Mouse (Mus musculus) midbrain, embryonic 14.5 days (tissue): ENCODE data around the gene Ache. TPM values are rescaled to one million over a fixed set of nuclear protein-coding genes. Genes with fewer than 3 reads are reported as not detected.

Experiments
- ATAC-seq: fragments of 200-750 bp; cut with Nextera tagmentation; 2 replicates; pipeline ENCODE4 v1.8.0; 2017; ENCODE audit warnings: moderate number of reproducible peaks, moderate library complexity; ENCODE audit not compliant: low FRiP score, low TSS enrichment
- DNase-seq: peaks from one replicate; pipeline ENCODE4 v3.0.0-alpha.2; 2015
- H3K27ac ChIP-seq: fragments of 300-500 bp; sonication (generic); replicated peaks from 2 replicates; pipeline ENCODE4 v1.5.1; 2014; ENCODE audit warnings: mild to moderate bottlenecking, low read depth, low read length, moderate library complexity
- H3K27me3 ChIP-seq: fragments of 300-500 bp; sonication (generic); 2 replicates; pipeline ENCODE4 v1.6.1; 2014; ENCODE audit warnings: low read length, control low read depth, mixed read lengths; ENCODE audit not compliant: control insufficient read depth, insufficient read depth
- H3K36me3 ChIP-seq: fragments of 300-500 bp; sonication (generic); 2 replicates; pipeline ENCODE4 v1.6.1; 2014; ENCODE audit warnings: low read length, control low read depth; ENCODE audit not compliant: control insufficient read depth, insufficient read depth
- H3K4me1 ChIP-seq: fragments of 300-500 bp; sonication (generic); 2 replicates; pipeline ENCODE4 v1.6.1; 2014; ENCODE audit warnings: mild to moderate bottlenecking, antibody characterized with exemption, low read length, control low read depth; ENCODE audit not compliant: control insufficient read depth, insufficient read depth
- H3K4me2 ChIP-seq: fragments of 300-500 bp; sonication (generic); 2 replicates; pipeline ENCODE4 v1.6.1; 2014; ENCODE audit warnings: mild to moderate bottlenecking, low read length, moderate library complexity
- H3K4me3 ChIP-seq: fragments of 300-500 bp; sonication (generic); replicated peaks from 2 replicates; pipeline ENCODE4 v1.5.1; 2014; ENCODE audit warnings: low read depth, low read length
- H3K9ac ChIP-seq: fragments of 300-500 bp; sonication (generic); replicated peaks from 2 replicates; pipeline ENCODE4 v1.6.1; 2014; ENCODE audit warnings: mild to moderate bottlenecking, low read length, moderate library complexity
- H3K9me3 ChIP-seq: fragments of 300-500 bp; sonication (generic); 2 replicates; pipeline ENCODE4 v1.6.1; 2016; ENCODE audit warnings: low read length, control low read depth, mixed read lengths; ENCODE audit not compliant: control insufficient read depth
- WGBS: fragments of 180-500 bp; shearing (Covaris S2); extraction: QIAGEN DNeasy Blood & Tissue Kit; methylation state at CpG from one replicate; pipeline ENCODE4 v1.1.7; 2014; 5-methylcytosine and 5-hydroxymethylcytosine counted together
- microRNA-seq: library from miRNA; unstranded; fragments of <30 nt; microRNA quantifications from one replicate; pipeline ENCODE4, GENCODE M21; 2016
- polyA plus RNA-seq: library from polyadenylated mRNA; unstranded; fragments of >200 nt; fragmentation: Nextera tagmentation; extraction: Ambion mirVana; gene quantifications from 2 replicates; pipeline ENCODE4 v1.2.1, GENCODE M21; 2014

Ache gene
- polyA plus RNA-seq, 1 experiment from 2014 or later: 22.2 TPM

DNA sequence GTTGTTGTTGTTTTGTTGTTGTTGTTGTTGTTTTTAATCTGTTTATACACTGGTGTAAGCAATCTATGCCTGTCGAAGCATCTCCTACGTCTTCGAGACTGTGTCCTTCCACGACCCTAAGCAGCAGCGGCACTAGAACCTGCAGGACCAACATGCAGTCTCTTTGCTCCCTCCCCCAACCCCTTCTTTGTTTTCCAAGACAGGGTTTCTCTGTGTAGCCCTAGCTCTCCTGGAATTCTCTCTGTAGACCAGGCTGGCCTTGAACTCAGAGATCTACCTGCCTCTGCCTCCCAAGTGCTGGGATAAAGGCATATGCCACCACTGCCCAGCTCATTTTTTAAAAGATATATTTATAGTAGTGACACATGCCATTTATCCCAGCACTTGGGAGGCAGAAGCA is 56.1 kb downstream of the Ache start:
- H3K4me2 ChIP-seq: no peak overlapping the region
- WGBS: 96% methylated on average over 5 of the region's 5 CpGs
- H3K4me3 ChIP-seq: no peak overlapping the region
- no peak for DNase-seq
- no peaks in the 10 kb centered on the region for H3K36me3 ChIP-seq
- H3K4me1 ChIP-seq: peaks cover 15% of the 10 kb centered on the region
- no peak for ATAC-seq
- no peak overlapping the region for H3K27ac ChIP-seq
- no peaks in the 10 kb centered on the region for H3K27me3 ChIP-seq
- H3K9me3 ChIP-seq: no peaks in the 10 kb centered on the region
- H3K9ac ChIP-seq: no peak overlapping the region

GRCm38 (mm10) chr5:137343869-137344268 is 56.5 kb downstream of the Ache start:
- Histone ChIP-seq H3K4me3 (no peak overlapping the region), H3K9me3 (no peaks in the 10 kb centered on the region), H3K9ac (no peak overlapping the region), H3K27ac (no peak overlapping the region), H3K4me2 (no peak overlapping the region), H3K36me3 (no peaks in the 10 kb centered on the region), H3K4me1 (peaks cover 17% of the 10 kb centered on the region), H3K27me3 (no peaks in the 10 kb centered on the region)
- DNase-seq: no peak
- ATAC-seq: no peak

Small RNA genes within 50 kb of the gene (microRNA-seq; reads per million reads assigned to microRNA genes)
- gene Mir7036: 0.88 reads per million
- not detected for gene Mir8116

Other genes starting within 250 kb of the Ache start
- gene Ap1s1, start 241.4 kb upstream of the Ache start, polyA plus RNA-seq: 214 and 238 TPM in 2 replicates
- gene Serpine1, start 215.3 kb upstream of the Ache start, polyA plus RNA-seq: 0.26 and 0.28 TPM in 2 replicates
- 1.5 and 2.8 TPM in 2 replicates for gene Trim56, start 171.3 kb upstream of the Ache start, polyA plus RNA-seq
- not detected in 2 replicates for gene Muc3, start 138.2 kb upstream of the Ache start, polyA plus RNA-seq
- gene Muc3a, start 75.1 kb upstream of the Ache start, polyA plus RNA-seq: 0.14 and 0.30 TPM in 2 replicates
- 13.7 and 18.3 TPM in 2 replicates for gene Ufsp1, start 7.1 kb downstream of the Ache start, polyA plus RNA-seq
- gene Srrt, start 20.2 kb downstream of the Ache start, polyA plus RNA-seq: 82.0 and 95.9 TPM in 2 replicates
- 12.0 and 12.9 TPM in 2 replicates for gene Trip6, start 26.9 kb downstream of the Ache start, polyA plus RNA-seq
- 17.1 and 18.6 TPM in 2 replicates for gene Slc12a9, start 46.1 kb downstream of the Ache start, polyA plus RNA-seq
- gene Ephb4, start 62.6 kb downstream of the Ache start, polyA plus RNA-seq: 3.4 and 8.5 TPM in 2 replicates
- gene Zan, start 189.5 kb downstream of the Ache start, polyA plus RNA-seq: 0.11 and 0.12 TPM in 2 replicates
- gene Pop7, start 215.0 kb downstream of the Ache start, polyA plus RNA-seq: 83.7 and 103 TPM in 2 replicates
- gene Gigyf1, start 231.0 kb downstream of the Ache start, polyA plus RNA-seq: 17.0 and 23.5 TPM in 2 replicates
- not detected in 2 replicates for gene Epo, start 245.7 kb downstream of the Ache start, polyA plus RNA-seq
- 633 and 757 TPM in 2 replicates for gene Gnb2, start 246.0 kb downstream of the Ache start, polyA plus RNA-seq